ENCODE assay signal across 20 mouse cellular contexts in the genomic region with DNA sequence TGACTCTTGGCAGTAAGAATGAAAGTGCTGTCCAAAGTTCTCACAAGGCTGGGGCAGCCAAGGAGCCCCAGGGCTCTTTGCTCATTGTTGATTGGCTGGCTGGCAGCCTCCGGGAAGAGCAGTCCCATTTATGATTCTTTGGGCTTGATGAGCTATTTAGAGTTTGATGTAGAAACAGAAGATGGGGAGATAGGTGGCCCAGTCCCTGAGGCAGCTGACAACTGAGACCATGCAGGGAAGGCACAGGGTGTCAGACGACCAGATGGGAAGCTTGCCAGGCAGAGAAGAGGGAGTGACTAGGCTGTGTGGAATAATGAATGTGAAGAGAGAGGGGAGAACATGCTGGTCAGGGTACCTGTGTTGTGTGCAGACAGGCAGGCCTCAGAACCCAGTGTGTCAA. TPM values are rescaled to one million over a fixed set of nuclear protein-coding genes. Genes with fewer than 3 reads are reported as not detected.
DNase-seq lines count a peak whose midpoint lies in the region; ATAC-seq and TF ChIP-seq lines count a peak whose summit lies in the region.
"Had no signal": no experiment of that assay in that cellular context is flagged by ENCODE, and none has a peak within 500 bp of the region (broad histone marks: within the 10 kb centered on the region; RNA-seq: fewer than 3 reads in every experiment).

No protein-coding gene starts in this region.

- no peaks in the 10 kb centered on the region for H3K27me3 ChIP-seq in forebrain, embryonic 13.5 days
- no peaks in the 10 kb centered on the region for H3K27me3 ChIP-seq in forebrain, embryonic 12.5 days
- no peaks in the 10 kb centered on the region for H3K27me3 ChIP-seq in heart, embryonic 12.5 days (replicated peaks)
- H3K27me3 ChIP-seq in liver, embryonic 13.5 days = no peaks in the 10 kb centered on the region
- no peaks in the 10 kb centered on the region for H3K27me3 ChIP-seq in liver, postnatal 0 days (ENCODE audit: insufficient read depth, low read length)
- H3K27me3 ChIP-seq in heart, embryonic 15.5 days = no peaks in the 10 kb centered on the region
- H3K27me3 ChIP-seq: CH12.LX; embryonic facial prominence, embryonic 13.5 days; hindbrain, embryonic 15.5 days; limb, embryonic 12.5 days; neural tube, embryonic 12.5 days had no signal

- TF ChIP-seq EP300 in liver, postnatal 0 days (IDR thresholded peaks at IDR 0.05; ENCODE audit: low read depth) = no peak

- intact Hi-C loops in heart, postnatal 36 days (cut with DNase I) = loop anchor here (5.0 to 10.0 kb wide), 3 partner anchors 161 to 549 kb away; partner anchors contain the start of gene Rnf24

- TF ChIP-seq CTCF in liver, postnatal 0 days (IDR thresholded peaks at IDR 0.05; ENCODE audit: low read depth) = no peak

- peaks cover 23% of the 10 kb centered on the region for H3K4me1 ChIP-seq in forebrain, embryonic 13.5 days
- peaks cover 20% of the 10 kb centered on the region for H3K4me1 ChIP-seq in forebrain, embryonic 12.5 days
- peaks cover 54% of the 10 kb centered on the region for H3K4me1 ChIP-seq in heart, embryonic 12.5 days (replicated peaks)
- H3K4me1 ChIP-seq in liver, embryonic 13.5 days (replicated peaks) = peaks cover 80% of the 10 kb centered on the region
- H3K4me1 ChIP-seq in liver, postnatal 0 days (ENCODE audit: insufficient read depth) = peaks cover 26% of the 10 kb centered on the region
- peaks cover 58% of the 10 kb centered on the region for H3K4me1 ChIP-seq in heart, embryonic 15.5 days (replicated peaks)

- H3K9ac ChIP-seq in forebrain, embryonic 13.5 days = no peak overlapping the region
- H3K9ac ChIP-seq in forebrain, embryonic 12.5 days = no peak overlapping the region
- no peak overlapping the region for H3K9ac ChIP-seq in heart, embryonic 12.5 days
- no peak overlapping the region for H3K9ac ChIP-seq in liver, embryonic 13.5 days
- no peak overlapping the region for H3K9ac ChIP-seq in liver, postnatal 0 days (replicated peaks)
- no peak overlapping the region for H3K9ac ChIP-seq in heart, embryonic 15.5 days
- H3K9ac ChIP-seq: embryonic facial prominence, embryonic 13.5 days; hindbrain, embryonic 15.5 days; limb, embryonic 12.5 days; neural tube, embryonic 12.5 days had no signal

- H3K4me3 ChIP-seq in forebrain, embryonic 13.5 days = no peak overlapping the region
- no peak overlapping the region for H3K4me3 ChIP-seq in forebrain, embryonic 12.5 days (replicated peaks)
- no peak overlapping the region for H3K4me3 ChIP-seq in heart, embryonic 12.5 days
- H3K4me3 ChIP-seq in liver, embryonic 13.5 days (replicated peaks) = no peak overlapping the region
- no peak overlapping the region for H3K4me3 ChIP-seq in liver, postnatal 0 days (ENCODE audit: low read depth, low read length)
- no peak overlapping the region for H3K4me3 ChIP-seq in heart, embryonic 15.5 days
- H3K4me3 ChIP-seq: embryonic facial prominence, embryonic 13.5 days; hindbrain, embryonic 15.5 days; limb, embryonic 12.5 days; neural tube, embryonic 12.5 days had no signal

- H3K36me3 ChIP-seq in forebrain, embryonic 13.5 days (ENCODE audit: poor library complexity, severe bottlenecking) = peaks cover 24% of the 10 kb centered on the region
- H3K36me3 ChIP-seq in forebrain, embryonic 12.5 days (replicated peaks) = peaks cover 5% of the 10 kb centered on the region; the same call in 1 of the 2 replicates
- H3K36me3 ChIP-seq in heart, embryonic 12.5 days = peaks cover 4% of the 10 kb centered on the region; the same call in 1 of the 2 replicates
- H3K36me3 ChIP-seq in liver, embryonic 13.5 days = peaks cover 56% of the 10 kb centered on the region
- peaks cover 12% of the 10 kb centered on the region for H3K36me3 ChIP-seq in liver, postnatal 0 days (replicated peaks; ENCODE audit: insufficient read depth, low read length)
- H3K36me3 ChIP-seq in heart, embryonic 15.5 days = peaks cover 3% of the 10 kb centered on the region; the same call in 1 of the 2 replicates
- H3K36me3 ChIP-seq: hindbrain, embryonic 15.5 days had no signal

- no peak overlapping the region for H3K4me2 ChIP-seq in forebrain, embryonic 13.5 days
- H3K4me2 ChIP-seq in forebrain, embryonic 12.5 days = no peak overlapping the region
- 0 out of 2 replicates have a peak overlapping the region, but pooled peaks have one; percentile 42 for H3K4me2 ChIP-seq in heart, embryonic 12.5 days
- H3K4me2 ChIP-seq in liver, embryonic 13.5 days = no peak overlapping the region
- no peak overlapping the region for H3K4me2 ChIP-seq in liver, postnatal 0 days (ENCODE audit: low read depth, low read length)
- H3K4me2 ChIP-seq in heart, embryonic 15.5 days = no peak overlapping the region
- H3K4me2 ChIP-seq: embryonic facial prominence, embryonic 13.5 days; hindbrain, embryonic 15.5 days; limb, embryonic 12.5 days; neural tube, embryonic 12.5 days had no signal

- WGBS in forebrain, embryonic 13.5 days = 56% methylated on average over 2 of the region's 2 CpGs
- 59% methylated on average over 2 of the region's 2 CpGs for WGBS in forebrain, embryonic 12.5 days
- WGBS in heart, embryonic 12.5 days = 37% methylated on average over 2 of the region's 2 CpGs
- WGBS in liver, embryonic 13.5 days (ENCODE audit: insufficient replicate concordance) = 54% methylated on average over 2 of the region's 2 CpGs
- WGBS in liver, postnatal 0 days (ENCODE audit: insufficient replicate concordance) = 43% methylated on average over 2 of the region's 2 CpGs
- 20% methylated on average over 2 of the region's 2 CpGs for WGBS in heart, embryonic 15.5 days

- DNase-seq in heart, postnatal 36 days = no peak
- no peak for DNase-seq in liver, embryonic 13.5 days
- no peak for DNase-seq in liver, postnatal 0 days
- DNase-seq in kidney, adult 11 months = no peak
- DNase-seq: cerebellum, adult 18-20 months; gastrocnemius, postnatal 14 days; kidney, adult 2 months; kidney, postnatal 4 days; layer of hippocampus, postnatal 36 days; lung, adult 18-20 months had no signal

- H3K9me3 ChIP-seq in forebrain, embryonic 13.5 days (replicated peaks) = no peaks in the 10 kb centered on the region
- H3K9me3 ChIP-seq in forebrain, embryonic 12.5 days = no peaks in the 10 kb centered on the region
- no peaks in the 10 kb centered on the region for H3K9me3 ChIP-seq in heart, embryonic 12.5 days (replicated peaks)
- H3K9me3 ChIP-seq in liver, embryonic 13.5 days (replicated peaks) = no peaks in the 10 kb centered on the region
- no peaks in the 10 kb centered on the region for H3K9me3 ChIP-seq in liver, postnatal 0 days (ENCODE audit: low read length)
- H3K9me3 ChIP-seq in heart, embryonic 15.5 days (replicated peaks) = no peaks in the 10 kb centered on the region
- H3K9me3 ChIP-seq: embryonic facial prominence, embryonic 13.5 days; hindbrain, embryonic 15.5 days; limb, embryonic 12.5 days; neural tube, embryonic 12.5 days had no signal

- no peak overlapping the region; the same call in 1 of the 2 replicates for H3K27ac ChIP-seq in forebrain, embryonic 13.5 days
- no peak overlapping the region for H3K27ac ChIP-seq in forebrain, embryonic 12.5 days
- H3K27ac ChIP-seq in heart, embryonic 12.5 days (ENCODE audit: poor library complexity, severe bottlenecking) = peak overlapping the region; percentile 83
- peak overlapping the region; percentile 19; the same call in 1 of the 2 replicates for H3K27ac ChIP-seq in liver, embryonic 13.5 days
- no peak overlapping the region for H3K27ac ChIP-seq in liver, postnatal 0 days (ENCODE audit: low read depth)
- peak overlapping the region; percentile 85 for H3K27ac ChIP-seq in heart, embryonic 15.5 days
- H3K27ac ChIP-seq: embryonic facial prominence, embryonic 13.5 days; hindbrain, embryonic 15.5 days; limb, embryonic 12.5 days; neural tube, embryonic 12.5 days had no signal

- 0 out of 2 replicates have a peak, but pooled peaks have one; percentile 26 for ATAC-seq in forebrain, embryonic 13.5 days
- ATAC-seq in forebrain, embryonic 12.5 days (ENCODE audit: low FRiP score) = no peak
- no peak for ATAC-seq in heart, embryonic 12.5 days (ENCODE audit: insufficient number of reproducible peaks, low FRiP score)
- ATAC-seq in liver, embryonic 13.5 days (ENCODE audit: low read depth) = no peak
- ATAC-seq in liver, postnatal 0 days = no peak
- ATAC-seq in heart, embryonic 15.5 days (replicated peaks; ENCODE audit: insufficient number of reproducible peaks, insufficient read depth, low FRiP score, low read depth) = no peak

RNA-seq across cellular contexts. Expression of gene Smox, which starts 22.2 kb away (rescaled TPM):
- polyA plus RNA-seq in forebrain, embryonic 13.5 days (2015; fragmentation: Nextera tagmentation; extraction: Ambion mirVana) = 51.3 and 52.5 TPM in 2 replicates
- 46.2 and 49.5 TPM in 2 replicates for polyA plus RNA-seq in forebrain, embryonic 12.5 days (2016; fragmentation: Nextera tagmentation; extraction: Ambion mirVana)
- polyA plus RNA-seq in heart, embryonic 12.5 days (2016; fragmentation: Nextera tagmentation; extraction: Ambion mirVana) = 21.0 and 21.3 TPM in 2 replicates
- total RNA-seq in heart, postnatal 36 days (2021) = 10 to 100 TPM; 21.4 to 22.2 TPM
- 109 and 113 TPM in 2 replicates for polyA plus RNA-seq in liver, embryonic 13.5 days (2015; fragmentation: Nextera tagmentation; extraction: Ambion mirVana)
- polyA plus RNA-seq in liver, postnatal 0 days (2015; fragmentation: Nextera tagmentation; extraction: Ambion mirVana) = 56.7 and 60.8 TPM in 2 replicates
- polyA plus RNA-seq in heart, embryonic 15.5 days (2015; fragmentation: Nextera tagmentation; extraction: Ambion mirVana) = 28.4 and 33.7 TPM in 2 replicates

RNA-seq across cellular contexts. Expression of gene Adra1d, which starts 48.6 kb away (rescaled TPM):
- not detected in 2 replicates for polyA plus RNA-seq in forebrain, embryonic 13.5 days (2015; fragmentation: Nextera tagmentation; extraction: Ambion mirVana)
- polyA plus RNA-seq in forebrain, embryonic 12.5 days (2016; fragmentation: Nextera tagmentation; extraction: Ambion mirVana) = not detected in 2 replicates
- 0.23 and 0.45 TPM in 2 replicates for polyA plus RNA-seq in heart, embryonic 12.5 days (2016; fragmentation: Nextera tagmentation; extraction: Ambion mirVana)
- total RNA-seq in heart, postnatal 36 days (2021) = 1 to 10 TPM; 3.3 to 3.8 TPM
- polyA plus RNA-seq in liver, embryonic 13.5 days (2015; fragmentation: Nextera tagmentation; extraction: Ambion mirVana) = 0.40 and 0.53 TPM in 2 replicates
- 0.09 and 0.17 TPM in 2 replicates for polyA plus RNA-seq in liver, postnatal 0 days (2015; fragmentation: Nextera tagmentation; extraction: Ambion mirVana)
- polyA plus RNA-seq in heart, embryonic 15.5 days (2015; fragmentation: Nextera tagmentation; extraction: Ambion mirVana) = 0.62 and 1.7 TPM in 2 replicates
- total RNA-seq: CH12.LX; megakaryocyte progenitor cell, adult 5-6 weeks had no signal
- polyA plus RNA-seq: limb, embryonic 12.5 days had no signal

Comparison
In these comparisons a context has a peak if more than half of its experiments do, and no peak if none do; other contexts are left out.
1. H3K27ac ChIP-seq: peak in heart, embryonic 12.5 days (single experiment), liver, embryonic 13.5 days (single experiment) and heart, embryonic 15.5 days (single experiment); none in forebrain, embryonic 13.5 days (single experiment), forebrain, embryonic 12.5 days (single experiment) and liver, postnatal 0 days (single experiment).